Mouse (Mus musculus): Measurements from ENCODE around the gene Entpd2.

DNA sequence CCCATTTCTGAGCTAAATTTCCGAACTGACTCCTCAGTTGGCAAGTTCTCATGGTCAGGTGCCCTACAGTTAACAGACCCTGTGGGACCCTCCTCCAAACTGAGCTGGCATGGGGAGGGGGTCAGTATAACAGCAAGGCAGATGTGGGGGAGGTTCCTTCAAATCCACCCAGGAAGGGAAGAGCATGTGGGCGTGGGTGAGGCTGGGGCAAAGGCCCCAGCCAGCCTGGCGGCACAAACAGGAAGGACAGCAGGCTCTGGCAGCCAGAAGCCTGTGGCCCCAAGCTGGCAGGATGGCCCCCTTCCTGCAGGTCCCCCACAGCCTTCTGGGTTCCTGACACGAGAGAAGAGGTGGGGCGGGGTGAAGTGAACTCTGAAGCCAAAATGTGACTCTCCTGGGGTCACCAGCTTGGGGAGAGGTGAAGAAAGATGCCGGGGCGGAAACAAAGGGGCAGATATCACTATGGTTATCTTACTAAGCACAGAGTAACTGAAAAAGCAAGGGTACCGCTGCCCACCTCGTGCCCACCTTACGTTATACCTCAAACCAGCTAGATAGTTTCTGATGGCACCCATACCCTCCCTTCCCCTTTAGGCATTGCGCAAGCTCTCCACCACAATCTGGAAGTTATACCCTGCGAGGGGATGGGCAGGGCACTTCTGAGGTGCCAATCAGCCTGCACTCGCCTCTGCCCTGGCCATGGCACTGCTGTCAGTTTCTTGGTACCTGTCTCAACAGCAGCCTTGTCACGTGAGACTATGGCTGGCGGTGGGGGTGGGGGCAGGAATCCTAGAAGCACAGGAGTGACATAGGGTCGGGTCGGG lies 27.1 kb downstream of the Entpd2 start, which contains the start of gene Fut7:
- TF ChIP-seq MAX (IDR thresholded peaks at IDR 0.05; ENCODE audit: low read depth) (no peak), TCF3 (IDR thresholded peaks at IDR 0.05; ENCODE audit: insufficient read length, low read depth) (no peak), POLR2AphosphoS2 (IDR thresholded peaks at IDR 0.05; ENCODE audit: insufficient read length, low read depth) (no peak), POLR2A (IDR thresholded peaks at IDR 0.05; ENCODE audit: insufficient read length, low read depth) (no peak), TCF12 (IDR thresholded peaks at IDR 0.05; ENCODE audit: insufficient read depth, poor library complexity, severe bottlenecking) (no peak), USF1 (IDR thresholded peaks at IDR 0.05; ENCODE audit: low read depth) (no peak), E2F4 (IDR thresholded peaks at IDR 0.05; ENCODE audit: insufficient read depth) (no peak), MYOD1 (IDR thresholded peaks at IDR 0.05; ENCODE audit: control insufficient read depth in 1 of 3, insufficient read length in 2 of 3, low read depth in 2 of 3) (no peak), MYOG (IDR thresholded peaks at IDR 0.05; ENCODE audit: control insufficient read depth in 1 of 3, insufficient read depth in 1 of 3, insufficient read length in 2 of 3, low read depth in 2 of 3) (no peak), REST (IDR thresholded peaks at IDR 0.05; ENCODE audit: insufficient read depth, insufficient read length) (no peak), SRF (IDR thresholded peaks at IDR 0.05; ENCODE audit: control insufficient read depth, insufficient read length, low read depth) (no peak), CEBPB (IDR thresholded peaks at IDR 0.05; ENCODE audit: insufficient read depth, poor library complexity, severe bottlenecking) (peak; percentile 68; the same call in 1 of the 2 replicates)

Measured in myocyte (in vitro differentiated cells).